22 mouse cellular contexts compared by ENCODE assay signal in the genomic region with DNA sequence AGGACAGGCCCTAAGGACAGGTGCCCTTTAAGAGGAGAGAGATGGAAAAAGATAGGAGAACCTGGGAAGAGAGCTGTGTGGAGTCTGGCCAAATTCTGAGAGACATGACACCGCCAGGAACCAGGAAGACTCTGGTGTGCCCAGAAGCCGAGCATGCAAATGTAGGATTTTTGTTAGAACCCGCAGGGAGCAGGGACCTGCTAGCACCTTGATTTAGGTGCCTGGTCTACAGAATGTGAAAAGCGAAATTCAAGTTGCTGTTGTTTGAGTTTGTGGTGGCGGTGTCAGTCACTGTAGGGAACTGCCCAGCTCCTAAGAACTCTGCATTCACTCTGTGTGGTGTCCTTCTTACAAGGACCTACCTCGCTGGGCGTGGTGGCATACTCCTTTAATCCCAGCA.
"Had no signal": no experiment of that assay in that cellular context is flagged by ENCODE, and none has a peak within 500 bp of the region (broad histone marks: within the 10 kb centered on the region; RNA-seq: fewer than 3 reads in every experiment).

No protein-coding gene starts in this region.

- ATAC-seq: hindbrain, embryonic 16.5 days; hindbrain, postnatal 0 days; inflammation-experienced regulatory T-cells, adult 6 months; intestine, embryonic 15.5 days; intestine, embryonic 16.5 days; intestine, postnatal 0 days had no signal

- DNase-seq: heart, postnatal 10 days; heart, postnatal 14 days; heart, postnatal 36 days; heart, postnatal 4 days; kidney, adult 11 months; kidney, adult 18-20 months; kidney, adult 2 months; kidney, adult 8-10 months; kidney, adult 9 months; kidney, postnatal 10 days; kidney, postnatal 14 days; kidney, postnatal 25 days; kidney, postnatal 36 days; kidney, postnatal 4 days; layer of hippocampus, adult 9-11 months; layer of hippocampus, postnatal 36 days had no signal
